Mouse (Mus musculus): ENCODE results near the gene Tent2. TPM values are rescaled to one million over a fixed set of nuclear protein-coding genes. Genes with fewer than 3 reads are reported as not detected.

Gene Tent2
- 60.6 TPM for polyA plus RNA-seq (2014; fragmentation: Illumina TruSeq; extraction: RNeasy Lipid Tissue Mini Kit (QIAGEN cat#74804); ENCODE audit: low read depth, low replicate concordance)

GRCm38 (mm10) chr13:93191831-93192645 is at the start of gene Tent2:
Gene Tent2 (minus strand): TSS chr13:93192385.

GRCm38 (mm10) chr13:93144336-93145167 is 47.6 kb downstream of the Tent2 start, which contains the start of gene Cmya5:
Gene Cmya5 (minus strand): TSS chr13:93144724.

Other genes with a start within 250 kb of the Tent2 start
- 0.24 TPM for gene Cmya5, start 47.7 kb downstream of the Tent2 start, polyA plus RNA-seq (2014; fragmentation: Illumina TruSeq; extraction: RNeasy Lipid Tissue Mini Kit (QIAGEN cat#74804); ENCODE audit: low read depth, low replicate concordance)
- 29.4 TPM for gene Homer1, start 107.2 kb upstream of the Tent2 start, polyA plus RNA-seq (2014; fragmentation: Illumina TruSeq; extraction: RNeasy Lipid Tissue Mini Kit (QIAGEN cat#74804); ENCODE audit: low read depth, low replicate concordance)